18 mouse cellular contexts compared by ENCODE assay signal in genomic region chr9:70818739-70819138, GRCm38 (mm10).
"Had no signal": no experiment of that assay in that cellular context is flagged by ENCODE, and none has a peak within 500 bp of the region (broad histone marks: within the 10 kb centered on the region; RNA-seq: fewer than 3 reads in every experiment).

No protein-coding gene starts in this region.

- H3K4me3 ChIP-seq: lung, embryonic 15.5 days; megakaryocyte, embryonic 14.5 days; midbrain, embryonic 13.5 days; midbrain, embryonic 15.5 days; neural tube, embryonic 13.5 days; stomach, embryonic 15.5 days had no signal

- H3K27me3 ChIP-seq: lung, embryonic 15.5 days; megakaryocyte, embryonic 14.5 days; midbrain, embryonic 13.5 days; midbrain, embryonic 15.5 days; neural tube, embryonic 13.5 days; stomach, embryonic 15.5 days had no signal

- ATAC-seq: liver, postnatal 0 days; lung, postnatal 0 days; midbrain, embryonic 13.5 days; midbrain, embryonic 15.5 days had no signal

- H3K4me2 ChIP-seq: lung, embryonic 15.5 days; midbrain, embryonic 11.5 days; midbrain, embryonic 13.5 days; midbrain, embryonic 15.5 days; neural tube, embryonic 13.5 days; stomach, embryonic 15.5 days had no signal

- H3K27ac ChIP-seq: lung, embryonic 15.5 days; macrophage; midbrain, embryonic 13.5 days; midbrain, embryonic 15.5 days; neural tube, embryonic 13.5 days; stomach, embryonic 15.5 days; stomach, postnatal 0 days had no signal

- H3K36me3 ChIP-seq: lung, embryonic 15.5 days; midbrain, embryonic 13.5 days; midbrain, embryonic 15.5 days; neural tube, embryonic 13.5 days; stomach, embryonic 15.5 days had no signal

- H3K4me1 ChIP-seq: lung, embryonic 15.5 days; midbrain, embryonic 15.5 days had no signal

- H3K9ac ChIP-seq: liver, postnatal 0 days; lung, embryonic 15.5 days; midbrain, embryonic 13.5 days; midbrain, embryonic 15.5 days; neural tube, embryonic 13.5 days; stomach, embryonic 15.5 days had no signal

- DNase-seq: liver, postnatal 0 days; lung, adult 2 months; lung, postnatal 14 days; lung, postnatal 36 days; right cerebral cortex, postnatal 14 days; thymus, adult 2 months; thymus, postnatal 25 days; thymus, postnatal 4 days had no signal

- H3K9me3 ChIP-seq: lung, embryonic 15.5 days; midbrain, embryonic 13.5 days; midbrain, embryonic 15.5 days; neural tube, embryonic 13.5 days; stomach, embryonic 15.5 days had no signal
